ENCODE assay signal across 17 mouse cellular contexts in genomic region chr2:48622316-48622715, GRCm38 (mm10).
"Had no signal": no experiment of that assay in that cellular context is flagged by ENCODE, and none has a peak within 500 bp of the region (broad histone marks: within the 10 kb centered on the region; RNA-seq: fewer than 3 reads in every experiment).

No protein-coding gene starts in this region.

- H3K4me2 ChIP-seq: lung, embryonic 15.5 days; midbrain, embryonic 11.5 days; midbrain, embryonic 13.5 days; midbrain, embryonic 15.5 days; neural tube, embryonic 12.5 days; stomach, embryonic 15.5 days had no signal

- DNase-seq: lung, adult 2 months; lung, postnatal 14 days; lung, postnatal 36 days; right cerebral cortex, postnatal 14 days; thymus, adult 2 months; thymus, postnatal 25 days; thymus, postnatal 4 days had no signal

- H3K27ac ChIP-seq: lung, embryonic 15.5 days; macrophage; midbrain, embryonic 13.5 days; midbrain, embryonic 15.5 days; neural tube, embryonic 12.5 days; stomach, embryonic 15.5 days; stomach, postnatal 0 days had no signal

- ATAC-seq: lung, postnatal 0 days; midbrain, embryonic 13.5 days; midbrain, embryonic 15.5 days had no signal

- H3K9me3 ChIP-seq: lung, embryonic 15.5 days; midbrain, embryonic 13.5 days; midbrain, embryonic 15.5 days; neural tube, embryonic 12.5 days; stomach, embryonic 15.5 days had no signal

- H3K4me3 ChIP-seq: lung, embryonic 15.5 days; megakaryocyte, embryonic 14.5 days; midbrain, embryonic 13.5 days; midbrain, embryonic 15.5 days; neural tube, embryonic 12.5 days; stomach, embryonic 15.5 days had no signal

- H3K27me3 ChIP-seq: lung, embryonic 15.5 days; megakaryocyte, embryonic 14.5 days; midbrain, embryonic 13.5 days; midbrain, embryonic 15.5 days; neural tube, embryonic 12.5 days; stomach, embryonic 15.5 days had no signal

- H3K4me1 ChIP-seq: megakaryocyte, embryonic 14.5 days; neural tube, embryonic 12.5 days had no signal

- H3K36me3 ChIP-seq: lung, embryonic 15.5 days; midbrain, embryonic 13.5 days; midbrain, embryonic 15.5 days; neural tube, embryonic 12.5 days; stomach, embryonic 15.5 days had no signal

- H3K9ac ChIP-seq: lung, embryonic 15.5 days; midbrain, embryonic 13.5 days; midbrain, embryonic 15.5 days; neural tube, embryonic 12.5 days; stomach, embryonic 15.5 days had no signal
